ENCODE assay signal across 9 mouse cellular contexts in the genomic region with DNA sequence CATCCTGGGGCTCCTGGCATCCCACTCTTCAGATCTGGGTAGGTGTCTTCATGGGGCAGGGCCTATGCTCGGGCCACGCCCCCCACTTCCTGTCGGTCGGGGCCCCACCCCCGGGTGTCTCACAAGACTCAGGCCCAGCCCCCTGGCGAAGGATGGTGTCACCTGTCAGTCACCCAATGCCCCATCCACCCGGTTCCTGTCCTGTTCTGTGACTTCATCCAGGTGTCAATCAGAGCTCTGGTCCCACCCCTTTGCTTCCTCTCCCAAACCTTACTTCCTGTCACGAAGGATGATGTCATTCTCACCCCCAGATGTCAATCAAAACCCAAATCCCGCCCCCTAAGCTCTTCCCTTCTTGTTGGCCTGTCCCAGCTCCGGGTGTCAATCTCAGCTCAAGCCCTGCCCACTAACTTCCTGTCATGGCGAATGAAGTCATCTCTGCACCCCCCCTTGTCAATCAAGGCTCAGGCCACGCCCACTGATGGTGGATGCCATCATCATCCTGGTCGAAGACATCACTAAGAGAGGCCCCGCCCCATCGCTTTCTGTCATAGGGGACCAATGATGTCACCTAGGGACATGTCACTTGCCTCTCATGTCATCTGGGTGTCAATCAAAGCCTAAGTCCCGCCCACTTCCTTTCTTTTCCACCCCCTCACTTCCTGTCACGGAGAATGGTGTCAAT. TPM values are rescaled to one million over a fixed set of nuclear protein-coding genes. Genes with fewer than 3 reads are reported as not detected.
DNase-seq lines count a peak whose midpoint lies in the region; ATAC-seq lines count a peak whose summit lies in the region.
"Had no signal": no experiment of that assay in that cellular context is flagged by ENCODE, and none has a peak within 500 bp of the region (broad histone marks: within the 10 kb centered on the region; RNA-seq: fewer than 3 reads in every experiment).

No protein-coding gene starts in this region.

- no peak for ATAC-seq in granulocyte monocyte progenitor cell, adult 5-6 weeks (replicated peaks; ENCODE audit: poor library complexity, severe bottlenecking)

- DNase-seq in ovary, postnatal 36 days (ENCODE audit: low spot score), result peak; percentile 17
- no peak for DNase-seq in ovary, adult 18-20 months (ENCODE audit: low spot score)
- DNase-seq in cerebellum, adult 8-10 months, result peak; percentile 35
- peak; percentile 13 for DNase-seq in gastrocnemius, postnatal 25 days
- peak; percentile 35 to 52 for DNase-seq in kidney, postnatal 4 days
- peak; percentile 42 to 50 for DNase-seq in lung, postnatal 4 days
- DNase-seq in right cerebral cortex, postnatal 36 days (ENCODE audit: low spot score in 2 of 2), result peak; percentile 30 to 34

RNA-seq across cellular contexts. Expression of gene Il3ra, which starts 1.2 kb away (rescaled TPM):
- total RNA-seq in gastrocnemius, postnatal 25 days (2021), result 1 to 10 TPM; 2.0 to 4.0 TPM
- total RNA-seq in granulocyte monocyte progenitor cell, adult 5-6 weeks (2014; fragmentation: Nextera tagmentation), result 18.3 and 27.4 TPM in 2 replicates
- 26.6 and 46.0 TPM in 2 replicates for total RNA-seq in granulocyte monocyte progenitor cell, adult 5-6 weeks (2017)

RNA-seq across cellular contexts. Expression of gene Olfr31, which starts 24.7 kb away (rescaled TPM):
- total RNA-seq in gastrocnemius, postnatal 25 days (2021), result not detected
- total RNA-seq in granulocyte monocyte progenitor cell, adult 5-6 weeks (2014; fragmentation: Nextera tagmentation), result 0.45 TPM in 1 of 2 replicates, not detected in the other
- not detected in 2 replicates for total RNA-seq in granulocyte monocyte progenitor cell, adult 5-6 weeks (2017)
- total RNA-seq: common myeloid progenitor, adult 5-6 weeks had no signal

RNA-seq across cellular contexts. Expression of gene Olfr721-ps1, which starts 53.8 kb away (rescaled TPM):
- not detected for total RNA-seq in gastrocnemius, postnatal 25 days (2021)
- not detected in 2 replicates for total RNA-seq in granulocyte monocyte progenitor cell, adult 5-6 weeks (2014; fragmentation: Nextera tagmentation)
- total RNA-seq in granulocyte monocyte progenitor cell, adult 5-6 weeks (2017), result not detected in 2 replicates
- total RNA-seq: common myeloid progenitor, adult 5-6 weeks had no signal
